Mouse (Mus musculus): ENCODE measurements at regions not wholly inside any gene's neighbourhood (a gene's known extent, or its start where the extent isn't known, plus 50 kb on each side); places are given as distances from the start of the nearest gene placed in this dataset.

DNA sequence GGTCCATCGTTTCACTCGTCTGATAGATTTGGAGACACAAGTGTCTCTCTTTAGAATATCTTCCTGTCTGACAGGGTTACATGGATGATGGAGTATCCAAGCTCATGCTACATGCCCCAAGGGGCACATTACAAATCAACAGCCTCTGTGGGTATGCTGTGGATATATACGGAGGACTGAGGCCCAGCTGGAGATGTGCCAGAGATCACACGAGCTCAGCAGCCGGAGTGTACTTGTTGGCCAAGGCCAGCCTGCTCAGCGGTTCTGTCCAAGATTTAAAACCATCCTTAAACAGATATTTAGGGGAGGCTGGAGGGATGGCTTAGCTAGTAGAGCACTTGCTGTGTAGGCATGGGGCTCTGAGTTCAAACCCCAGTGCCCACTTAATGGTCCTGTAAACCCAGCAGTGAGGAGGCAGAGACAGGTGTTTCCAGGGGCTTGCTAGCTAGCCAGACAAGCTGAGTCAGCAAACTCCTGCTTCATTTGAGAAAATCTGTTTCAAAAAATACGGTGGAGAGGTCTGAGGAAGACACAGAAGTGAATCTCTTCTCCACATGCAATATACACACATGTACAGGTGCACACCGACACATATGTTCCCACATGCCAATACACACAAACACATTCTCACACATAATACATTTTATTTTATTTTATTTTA, 85.6 kb upstream of the Aldh1b1 start:
- no peak for DNase-seq (ENCODE audit: low spot score in 2 of 2)

DNA sequence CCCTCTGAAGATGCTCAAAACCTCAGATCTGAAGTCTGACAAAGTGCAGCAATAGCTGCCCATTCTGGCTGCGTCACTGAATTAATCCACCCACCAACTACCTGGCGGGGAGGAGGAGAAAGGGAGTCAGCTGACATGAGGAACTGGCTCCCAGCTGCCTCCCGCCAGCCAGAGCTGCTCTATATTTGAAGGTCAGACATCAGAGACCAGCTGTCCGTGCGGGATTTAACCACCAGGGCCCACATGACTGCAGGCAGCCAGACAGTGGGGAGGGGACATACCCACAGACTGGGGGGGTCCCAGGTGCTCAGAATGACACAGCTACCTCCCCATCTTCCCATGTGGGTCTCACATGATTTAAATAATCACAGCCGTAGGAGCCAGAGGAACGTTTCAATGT, 94.8 kb upstream of the Aldh1b1 start:
- no peak for DNase-seq (ENCODE audit: low spot score in 2 of 2)

DNA sequence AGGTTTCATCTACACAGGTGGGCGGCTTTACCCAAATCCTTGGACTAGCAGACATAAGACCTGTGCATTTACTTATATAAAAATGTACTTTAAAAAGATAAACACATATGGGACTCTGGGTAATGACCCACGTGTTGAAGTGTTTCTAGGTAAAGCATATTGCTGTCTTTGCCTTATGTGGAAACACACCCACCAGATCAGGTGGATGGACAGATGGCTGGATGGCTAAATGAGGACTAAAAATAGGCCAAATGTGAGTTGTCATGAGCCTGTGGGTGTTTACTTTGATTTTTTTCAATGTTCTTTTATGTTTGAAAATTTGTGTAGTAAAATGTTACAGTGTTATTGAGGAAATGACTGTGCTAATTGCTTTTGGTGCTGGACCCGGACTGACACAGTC, 99.2 kb upstream of the Aldh1b1 start:
- DNase-seq (ENCODE audit: low spot score in 2 of 2): peak; percentile 20 to 23

DNA sequence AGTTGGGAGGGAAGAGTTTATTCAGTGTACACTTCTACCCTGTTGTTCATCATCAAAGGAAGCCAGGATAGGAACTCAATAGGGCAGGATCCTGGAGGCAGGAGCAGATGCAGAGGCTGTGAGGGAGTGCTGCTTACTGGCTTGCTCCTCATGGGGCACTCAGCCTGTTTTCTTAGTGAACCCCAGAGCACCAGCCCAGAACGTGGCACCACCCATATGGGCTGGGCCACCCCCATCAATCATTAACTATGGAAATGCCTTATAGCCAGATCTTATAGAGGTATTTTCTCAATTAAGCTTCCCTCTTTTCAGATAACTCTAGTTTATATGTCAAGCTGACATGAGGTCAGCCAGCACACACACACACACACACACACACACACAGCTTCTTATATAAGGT, 103.6 kb upstream of the Aldh1b1 start:
- DNase-seq (ENCODE audit: low spot score in 2 of 2): no peak

DNA sequence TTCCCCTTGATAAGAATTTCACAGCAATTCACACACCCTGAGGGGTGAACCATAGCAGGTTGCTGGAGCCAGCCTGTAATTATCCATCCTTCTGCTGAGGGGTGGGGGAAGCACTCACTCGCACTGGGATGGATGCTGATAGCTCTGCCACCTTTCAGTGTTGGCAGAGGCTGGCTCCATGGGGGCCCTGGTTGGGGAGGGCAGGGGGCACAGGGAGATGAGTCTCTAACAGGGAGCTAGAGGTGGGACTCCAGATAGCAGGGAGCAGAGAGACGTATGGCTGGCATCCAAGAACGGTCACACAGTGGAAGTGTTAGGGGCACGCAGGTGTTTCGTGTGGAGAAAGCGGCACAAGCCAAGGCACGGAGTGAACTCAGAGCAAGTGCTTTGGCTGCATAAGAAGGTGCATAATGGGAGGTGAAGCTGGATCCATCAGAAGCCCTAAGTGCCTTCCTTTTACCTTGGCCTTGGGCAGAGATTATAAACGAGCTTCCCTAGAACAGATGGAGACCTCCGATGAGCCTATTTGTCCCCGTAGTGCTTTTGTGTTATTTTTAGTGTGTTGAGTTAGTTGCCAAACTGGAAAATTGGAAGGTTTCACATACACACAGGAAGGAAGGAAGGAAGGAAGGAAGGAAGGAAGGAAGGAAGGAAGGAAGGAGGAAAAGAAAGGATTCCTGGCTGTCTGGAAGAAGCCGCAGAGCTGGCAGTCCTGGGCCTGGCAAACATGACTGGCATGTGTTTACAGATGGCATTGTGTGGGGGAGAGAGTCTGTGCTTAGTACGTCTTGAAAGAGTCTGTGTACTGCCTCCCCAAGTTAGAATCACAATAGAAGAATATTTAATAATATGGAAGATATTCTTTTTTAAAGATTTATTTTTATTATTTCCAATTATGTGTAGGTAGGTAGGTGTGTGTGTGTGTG, 108.6 kb upstream of the Aldh1b1 start:
- DNase-seq (ENCODE audit: low spot score in 2 of 2): no peak

DNA sequence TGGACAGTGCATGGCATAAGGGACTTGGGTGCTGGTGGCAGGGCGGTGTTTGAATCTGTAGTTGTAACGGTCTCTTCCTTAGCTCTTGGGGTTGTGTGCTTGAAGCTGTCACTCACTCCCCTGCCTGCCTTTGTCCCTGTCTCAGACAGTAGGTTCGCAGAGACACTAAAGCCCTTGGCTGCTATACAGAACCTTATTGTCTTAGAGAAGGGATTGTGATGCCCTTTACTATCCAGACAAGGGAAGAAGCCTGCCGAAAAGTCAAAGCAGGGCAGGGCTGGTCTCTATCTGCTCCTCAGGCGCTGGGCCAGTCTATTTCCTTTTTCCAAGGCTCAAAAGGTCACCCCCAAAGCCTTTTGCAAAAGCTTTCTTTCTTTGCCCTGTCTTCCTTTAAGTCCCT, 109.2 kb upstream of the Aldh1b1 start:
- no peak for DNase-seq (ENCODE audit: low spot score in 2 of 2)

DNA sequence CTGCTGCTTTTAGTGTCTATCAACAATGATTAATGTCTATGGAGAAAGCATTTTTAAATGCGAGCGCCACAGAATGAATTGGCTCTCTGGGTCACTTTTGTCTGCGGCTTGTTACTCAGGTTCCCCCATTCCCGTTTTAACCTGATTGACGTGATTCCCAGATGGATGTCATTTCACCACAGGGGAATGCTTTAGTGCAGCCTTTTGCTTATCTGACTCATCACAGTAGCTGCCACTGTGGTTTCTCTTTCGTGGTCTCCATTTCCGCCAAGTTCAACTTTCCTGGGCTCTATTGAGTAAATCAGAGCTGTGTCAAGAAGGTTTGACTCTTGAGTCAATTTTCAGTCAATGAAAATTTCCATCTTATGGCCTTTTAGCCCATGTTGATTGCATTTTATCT, 110.6 kb upstream of the Aldh1b1 start:
- DNase-seq (ENCODE audit: low spot score in 2 of 2): no peak

DNA sequence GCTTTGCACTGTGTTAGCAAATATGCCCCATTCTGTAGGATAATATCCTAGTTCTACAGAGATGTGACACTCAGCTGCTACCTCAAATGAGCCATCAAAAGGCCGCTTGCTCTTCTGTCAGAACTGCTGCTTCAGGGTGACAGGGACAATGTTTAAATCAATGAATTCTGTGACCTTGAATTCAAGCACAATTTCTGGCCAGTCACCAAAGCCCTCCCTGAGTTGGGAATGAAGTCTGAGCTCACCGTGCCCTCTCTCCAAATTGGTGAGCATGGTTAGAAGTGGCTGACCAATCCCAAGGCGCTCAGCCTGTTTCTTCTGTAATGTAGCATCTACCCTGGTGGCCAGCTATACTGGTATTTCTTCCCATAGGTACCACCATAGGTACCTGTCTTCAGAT, 113.8 kb upstream of the Aldh1b1 start:
- no peak for DNase-seq (ENCODE audit: low spot score in 2 of 2)

DNA sequence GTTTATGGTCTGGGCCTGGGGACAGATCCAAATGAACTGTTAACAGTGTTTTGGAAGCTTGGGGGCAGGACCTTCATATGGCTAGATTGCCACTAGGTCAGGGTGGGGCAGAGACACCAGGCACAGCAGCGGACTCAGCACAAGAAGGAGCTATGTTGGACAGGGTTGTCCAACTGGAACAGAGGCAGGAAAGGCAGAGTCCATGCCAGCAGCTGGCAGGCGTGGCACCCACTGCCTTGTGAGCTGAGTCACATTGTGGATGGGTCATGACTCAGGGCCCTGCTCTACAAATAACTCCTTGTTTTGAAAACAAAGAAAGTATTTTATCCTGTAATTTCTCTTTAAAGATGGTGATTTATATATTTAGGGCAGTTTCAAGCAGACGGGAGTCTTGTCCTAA, 115.6 kb upstream of the Aldh1b1 start:
- DNase-seq (ENCODE audit: low spot score in 2 of 2): no peak

DNA sequence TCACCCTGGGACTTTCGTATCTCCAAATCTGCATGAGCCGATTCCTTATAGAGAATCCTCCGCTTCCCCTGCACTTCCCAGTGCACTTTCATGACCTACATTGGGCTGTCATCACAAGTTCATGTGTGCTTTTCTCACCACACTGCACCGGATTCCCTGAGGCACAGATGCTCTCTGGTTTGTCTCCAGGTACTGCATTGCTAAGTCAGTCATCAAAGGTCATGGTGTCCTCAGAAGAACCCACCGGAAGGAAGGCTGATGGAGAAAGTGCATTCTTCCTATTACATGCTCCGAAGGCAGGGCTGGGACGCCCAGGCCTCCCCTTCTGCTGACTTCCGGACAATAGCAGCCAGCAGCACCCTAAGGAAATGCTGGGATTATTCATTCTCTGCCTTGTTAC, 116.1 kb upstream of the Aldh1b1 start:
- DNase-seq (ENCODE audit: low spot score in 2 of 2): no peak

DNA sequence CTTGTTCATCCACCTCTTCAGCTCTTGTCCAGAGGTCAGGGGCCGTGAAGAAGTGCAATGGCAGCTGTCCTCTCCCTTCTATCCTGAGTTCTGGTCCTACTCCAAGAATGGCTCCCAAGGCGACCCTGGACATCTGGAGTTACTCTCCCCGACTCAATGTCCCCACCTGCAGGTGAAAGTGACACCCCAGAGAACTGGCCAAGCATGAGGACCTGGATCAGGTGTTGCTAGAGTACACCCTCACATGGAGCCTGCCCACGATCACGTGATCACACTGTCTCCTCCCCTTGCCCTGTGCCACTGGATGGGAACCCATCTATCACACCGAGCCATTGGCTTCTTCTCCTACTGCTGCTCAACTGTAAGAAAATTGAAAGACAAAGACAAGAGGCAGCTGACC, 122.7 kb upstream of the Aldh1b1 start:
- no peak for DNase-seq (ENCODE audit: low spot score in 2 of 2)

DNA sequence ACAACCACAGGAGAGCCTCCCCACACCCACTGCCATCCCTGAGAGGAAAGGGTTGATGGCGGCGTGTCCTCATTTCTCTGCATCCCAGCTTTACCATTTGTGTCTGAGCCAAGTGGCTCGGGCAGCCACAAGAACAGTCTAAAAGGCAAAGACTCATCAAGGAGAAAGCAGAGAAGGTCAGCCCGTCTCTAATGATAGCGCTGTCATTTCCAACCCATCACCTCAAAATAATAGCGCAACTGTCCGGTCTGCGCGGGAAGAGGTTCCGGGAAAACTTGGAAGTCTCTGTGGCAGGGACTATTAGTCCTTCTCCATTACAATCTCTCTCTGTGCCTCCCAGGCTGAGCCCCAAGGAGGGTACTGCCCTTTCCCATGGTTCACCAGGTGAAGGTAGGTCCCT, 124.5 kb upstream of the Aldh1b1 start:
- no peak for DNase-seq (ENCODE audit: low spot score in 2 of 2)

DNA sequence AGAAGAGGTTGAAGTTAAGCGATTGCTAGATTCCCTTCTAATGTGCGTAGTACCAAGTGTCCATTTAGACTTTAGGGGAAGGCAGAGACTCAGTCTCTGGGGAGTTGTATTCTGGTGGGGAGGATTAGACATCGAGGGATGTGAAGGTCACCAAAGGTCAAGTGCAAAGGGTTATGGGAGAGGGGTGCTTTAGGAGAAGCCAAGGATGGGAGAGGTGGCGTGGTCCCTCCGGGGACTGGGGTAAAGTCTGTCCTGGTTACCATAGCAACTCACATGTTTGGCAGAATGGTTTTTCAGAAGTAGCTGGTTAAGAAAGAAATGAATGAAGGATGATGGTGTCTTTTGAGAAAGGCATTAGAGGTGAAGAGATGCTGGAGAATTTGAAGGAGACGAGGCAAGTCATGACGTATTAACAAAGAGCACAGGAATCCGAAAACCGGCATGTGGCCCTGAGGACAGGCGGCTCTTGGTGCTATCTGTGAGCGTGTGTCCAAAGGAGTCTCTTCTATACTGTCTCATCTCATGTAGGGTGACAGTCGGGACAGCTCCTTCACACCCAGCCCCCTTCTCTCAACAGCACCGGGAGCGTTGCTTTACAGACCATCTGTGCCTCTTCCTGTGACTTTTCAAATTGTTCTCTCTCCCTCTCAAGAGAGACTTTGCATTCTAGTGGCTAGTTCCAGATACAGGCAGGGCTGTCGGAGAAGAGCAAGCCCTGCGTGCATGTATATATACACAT, 125.6 kb upstream of the Aldh1b1 start:
- peak; percentile 22 to 31 for DNase-seq (ENCODE audit: low spot score in 2 of 2)

DNA sequence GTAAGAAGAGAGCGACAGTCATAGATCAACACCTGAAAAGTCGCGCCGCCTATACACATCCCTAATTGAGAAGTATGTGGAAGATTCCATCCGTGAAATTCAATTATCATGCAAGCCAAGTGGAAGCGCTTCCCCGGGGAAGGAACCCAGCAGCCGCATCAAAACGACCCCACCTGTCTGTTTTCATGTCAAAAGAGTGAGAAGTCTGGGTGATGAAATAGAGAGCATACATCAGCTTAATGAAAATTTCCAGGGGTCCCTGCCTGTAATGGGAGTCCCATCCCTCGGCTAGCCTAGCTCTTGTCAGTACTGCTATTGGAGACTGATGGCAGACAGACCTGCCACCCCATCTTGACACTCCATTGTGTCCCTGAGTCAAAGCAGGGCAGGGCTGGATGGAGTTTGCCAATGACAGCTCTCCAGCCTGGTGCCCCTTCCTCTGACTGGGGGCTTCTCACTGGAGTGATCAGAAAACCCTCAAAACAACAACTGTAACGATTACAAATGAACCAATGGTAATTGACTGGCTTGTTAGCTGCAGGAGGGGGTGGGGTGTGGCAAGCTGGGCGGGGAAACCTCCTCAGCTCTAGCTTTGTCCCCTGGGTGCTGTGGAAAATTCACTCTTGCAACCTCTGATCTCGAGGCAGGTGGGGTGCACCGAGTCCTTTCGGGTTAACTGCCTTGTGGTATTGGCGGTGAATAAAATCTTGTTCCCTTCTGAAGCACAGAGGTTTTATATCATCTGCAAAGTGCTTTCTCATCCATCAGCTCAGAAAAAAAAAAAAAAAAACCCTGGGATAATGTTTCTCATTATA, 126.4 kb upstream of the Aldh1b1 start:
- no peak for DNase-seq (ENCODE audit: low spot score in 2 of 2)

DNA sequence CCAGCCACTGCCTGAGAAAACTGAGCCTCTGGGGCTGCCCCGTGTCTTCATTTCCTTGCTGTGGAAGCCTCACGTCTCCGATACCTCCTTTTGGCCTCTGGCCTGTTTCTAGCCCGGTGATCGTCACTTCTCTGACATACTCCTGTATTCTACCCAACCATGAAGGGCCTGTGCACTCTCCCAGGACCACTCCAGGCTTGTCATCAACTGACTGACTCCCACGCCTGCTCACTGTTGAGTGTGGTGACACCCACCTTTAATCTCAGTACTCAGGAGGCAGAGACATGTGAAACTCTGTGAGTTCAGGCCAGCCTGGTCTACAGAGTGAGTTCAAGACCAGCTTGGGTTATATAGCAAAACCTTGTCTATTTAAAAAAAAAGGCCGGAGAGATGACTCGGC, 132.1 kb upstream of the Shb start:
- DNase-seq (ENCODE audit: low spot score in 2 of 2): no peak

DNA sequence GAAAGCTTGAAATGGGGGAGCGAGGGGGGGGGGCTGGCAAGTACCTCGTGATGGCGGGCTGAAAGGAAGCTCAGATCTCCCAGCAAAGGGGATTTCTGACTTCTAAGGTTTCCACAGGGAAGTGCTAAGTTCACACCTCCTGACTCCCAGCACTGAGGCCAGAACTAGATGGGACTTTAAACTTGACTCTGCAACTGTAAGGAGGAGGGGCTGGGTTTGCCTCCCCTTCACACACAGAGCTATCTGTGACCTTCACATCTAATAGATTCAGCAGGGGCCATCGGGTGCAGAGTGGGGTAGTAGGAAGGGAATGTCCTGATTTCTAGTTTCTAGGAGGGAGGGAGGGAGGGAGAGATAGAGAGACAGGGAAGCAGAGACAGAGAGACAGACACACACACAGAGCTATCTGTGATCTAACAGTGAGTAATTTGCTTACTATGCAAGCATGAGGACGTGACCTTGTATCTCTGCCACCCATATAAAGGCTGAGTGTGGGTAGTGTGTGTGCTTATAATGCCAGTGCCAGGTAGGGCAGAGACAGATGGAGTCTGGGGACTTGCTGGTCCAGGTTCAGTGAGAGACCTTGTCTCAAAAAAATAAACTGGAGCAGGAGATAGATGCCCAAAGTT, 125.2 kb upstream of the Shb start:
- no peak for DNase-seq (ENCODE audit: low spot score in 2 of 2)

DNA sequence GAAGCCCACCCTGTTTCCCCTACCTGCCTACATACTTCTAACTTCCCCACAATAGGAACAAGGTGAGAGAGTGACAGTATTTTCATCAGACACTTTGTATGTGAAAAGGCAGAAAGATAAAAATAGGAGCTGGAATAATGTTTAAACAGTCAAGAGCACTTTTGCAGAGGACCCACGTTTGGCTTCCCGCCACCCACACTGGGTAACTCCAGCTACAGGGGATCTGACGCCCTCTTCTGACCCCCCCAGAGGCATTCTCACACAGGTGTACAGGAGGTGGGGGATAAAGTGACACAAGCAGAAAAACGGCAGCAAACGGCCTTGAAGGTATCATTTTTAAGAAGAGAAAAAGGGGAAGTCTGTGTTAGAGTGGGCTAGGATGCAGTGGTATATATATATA, 123.5 kb upstream of the Shb start:
- no peak for DNase-seq (ENCODE audit: low spot score in 2 of 2)

DNA sequence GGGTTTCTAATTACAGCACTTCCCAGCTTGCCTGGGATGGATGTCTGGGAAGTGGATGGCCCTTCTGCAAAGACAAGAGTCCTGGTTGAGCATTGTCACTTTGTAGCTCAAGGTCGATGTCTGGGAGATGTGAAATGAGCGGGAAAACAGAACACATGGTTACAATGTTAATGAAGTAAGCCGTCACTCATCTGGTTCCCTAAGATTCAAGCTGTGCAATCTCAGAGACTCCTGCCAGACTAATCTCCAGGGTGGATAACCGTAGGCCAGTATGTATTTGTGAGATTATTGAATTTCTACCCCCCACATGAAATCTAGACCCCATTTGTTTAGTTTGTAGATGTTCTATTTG, 122.5 kb upstream of the Shb start:
- DNase-seq (ENCODE audit: low spot score in 2 of 2): no peak

DNA sequence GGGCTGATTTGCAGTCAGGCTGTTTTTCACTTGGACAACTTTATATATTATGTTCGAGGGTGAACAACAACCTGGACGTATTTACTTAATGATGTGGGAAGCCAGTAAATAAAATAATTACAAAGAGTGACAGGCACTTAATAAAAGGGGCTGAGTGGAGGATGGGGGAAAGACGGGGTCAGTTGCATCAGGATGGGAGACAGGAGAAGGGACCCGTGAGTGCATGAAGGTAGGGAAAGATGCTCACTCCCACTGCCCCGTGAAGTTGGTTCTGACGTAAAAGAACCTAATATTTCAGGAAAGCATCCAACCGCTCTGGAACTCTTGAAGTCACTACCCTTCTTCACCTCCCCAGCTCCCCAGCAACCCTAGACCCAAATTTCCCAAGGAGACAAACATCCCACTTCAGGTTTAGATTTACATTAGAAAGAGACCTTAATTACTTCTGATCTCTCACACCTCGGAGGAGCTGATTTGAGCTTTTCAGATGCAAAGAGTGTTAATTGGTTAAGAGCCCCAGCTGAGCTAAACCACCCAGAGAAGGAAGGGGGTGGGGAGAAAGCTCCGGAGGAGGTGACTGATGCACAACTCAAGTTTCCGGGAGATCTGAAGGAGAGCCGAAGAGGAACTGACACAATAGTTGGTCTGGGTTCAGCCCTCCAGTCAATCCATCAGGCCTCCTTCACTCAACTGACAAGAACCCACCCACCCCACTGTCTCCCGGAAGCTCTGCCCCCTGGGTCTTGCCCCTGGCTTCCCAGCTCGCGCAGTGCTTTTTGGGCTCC, 121.9 kb upstream of the Shb start:
- DNase-seq (ENCODE audit: low spot score in 2 of 2): no peak

DNA sequence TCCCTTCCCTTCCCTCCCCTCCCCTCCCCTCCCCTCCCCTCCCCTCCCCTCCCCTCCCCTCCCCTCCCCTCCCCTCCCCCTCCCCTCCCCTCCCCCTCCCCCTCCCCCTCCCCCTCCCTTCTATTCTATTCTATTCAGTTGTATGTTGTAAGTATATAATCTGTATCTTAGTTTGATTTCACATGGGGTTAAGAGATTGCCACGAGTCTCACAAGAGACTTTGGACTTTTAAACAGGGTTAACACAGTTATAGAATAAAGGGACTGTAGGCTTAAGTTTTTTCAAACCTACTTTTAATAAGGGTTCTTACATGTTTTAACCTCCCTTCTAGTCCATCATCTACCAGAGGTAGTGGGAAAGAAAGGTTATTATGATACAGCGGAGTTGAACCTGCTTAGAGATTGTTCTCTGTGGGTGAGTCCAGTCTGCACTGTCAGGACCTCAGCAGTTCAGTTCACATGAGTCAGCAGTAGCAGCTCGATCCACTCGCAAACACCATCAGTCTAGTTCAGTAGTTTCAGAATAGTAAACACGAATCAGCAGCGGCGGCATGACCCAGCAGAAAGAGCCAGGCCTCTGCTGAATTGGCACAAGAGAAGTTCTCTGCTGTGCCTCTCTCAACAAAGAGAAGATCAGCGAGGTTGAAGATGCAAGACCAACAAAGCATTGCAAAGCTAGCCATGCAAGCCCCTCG, 116.8 kb upstream of the Shb start:
- DNase-seq (ENCODE audit: low spot score in 2 of 2): no peak
